In genomic region chr5:115156933-115157589, GRCm38 (mm10) we compare ENCODE assay signal across 8 mouse cellular contexts. TPM values are rescaled to one million over a fixed set of nuclear protein-coding genes. Genes with fewer than 3 reads are reported as not detected.
A peak's percentile ranks its signal among the peaks of the same experiment; 100 is the strongest.
DNase-seq lines count a peak whose midpoint lies in the region; ATAC-seq lines count a peak whose summit lies in the region.

No protein-coding gene starts in this region.

- no peaks in the 10 kb centered on the region for H3K27me3 ChIP-seq in kidney, embryonic 15.5 days
- no peaks in the 10 kb centered on the region for H3K27me3 ChIP-seq in forebrain, embryonic 11.5 days (ENCODE audit: control insufficient read depth, insufficient read depth, low read length)
- no peaks in the 10 kb centered on the region for H3K27me3 ChIP-seq in limb, embryonic 11.5 days (ENCODE audit: control insufficient read depth, insufficient read depth, low read length)
- H3K27me3 ChIP-seq in neural tube, embryonic 14.5 days (ENCODE audit: control insufficient read depth, insufficient read depth, low read length): no peaks in the 10 kb centered on the region

- peak overlapping the region; percentile 91 for H3K4me3 ChIP-seq in kidney, embryonic 15.5 days (replicated peaks)
- H3K4me3 ChIP-seq in forebrain, embryonic 11.5 days (ENCODE audit: low read depth, low read length): peak overlapping the region; percentile 96
- peak overlapping the region; percentile 100 for H3K4me3 ChIP-seq in limb, embryonic 11.5 days (ENCODE audit: low read depth, low read length)
- peak overlapping the region; percentile 97 for H3K4me3 ChIP-seq in neural tube, embryonic 14.5 days (ENCODE audit: low read depth, low read length)

- H3K9ac ChIP-seq in kidney, embryonic 15.5 days: peak overlapping the region; percentile 94
- peak overlapping the region; percentile 95 for H3K9ac ChIP-seq in forebrain, embryonic 11.5 days (ENCODE audit: low read length)
- peak overlapping the region; percentile 96 for H3K9ac ChIP-seq in limb, embryonic 11.5 days (ENCODE audit: low read length)
- peak overlapping the region; percentile 95 for H3K9ac ChIP-seq in neural tube, embryonic 14.5 days (replicated peaks; ENCODE audit: low read depth, low read length)

- DNase-seq in kidney, adult 8-10 months: no peak
- DNase-seq in R1 (ENCODE audit: low read depth, low spot score): peak; percentile 79
- peak; percentile 65 for DNase-seq in forebrain, embryonic 11.5 days (ENCODE audit: low spot score)
- peak; percentile 59 for DNase-seq in limb, embryonic 11.5 days (ENCODE audit: low spot score)
- no peak for DNase-seq in left cerebral cortex, adult 18-20 months (ENCODE audit: low spot score in 2 of 2)
- DNase-seq in ovary, adult 18-20 months (ENCODE audit: low spot score): no peak

- peak overlapping the region; percentile 92 for H3K27ac ChIP-seq in kidney, embryonic 15.5 days
- H3K27ac ChIP-seq in forebrain, embryonic 11.5 days (ENCODE audit: low read depth, low read length): peak overlapping the region; percentile 76; the same call in 1 of the 2 replicates
- H3K27ac ChIP-seq in limb, embryonic 11.5 days (replicated peaks; ENCODE audit: low read depth, low read length): peak overlapping the region; percentile 86; the same call in 1 of the 2 replicates
- H3K27ac ChIP-seq in neural tube, embryonic 14.5 days (ENCODE audit: low read depth, low read length): 0 out of 2 replicates have a peak overlapping the region, but pooled peaks have one; percentile 34

- peak overlapping the region; percentile 81 for H3K4me2 ChIP-seq in kidney, embryonic 15.5 days
- H3K4me2 ChIP-seq in forebrain, embryonic 11.5 days (ENCODE audit: low read depth, low read length, severe bottlenecking): peak overlapping the region; percentile 87
- peak overlapping the region; percentile 81 for H3K4me2 ChIP-seq in limb, embryonic 11.5 days (ENCODE audit: low read depth, severe bottlenecking)
- peak overlapping the region; percentile 95 for H3K4me2 ChIP-seq in neural tube, embryonic 14.5 days (ENCODE audit: low read depth, low read length)

- H3K36me3 ChIP-seq in kidney, embryonic 15.5 days: peaks cover 14% of the 10 kb centered on the region; the same call in 1 of the 2 replicates
- no peaks in the 10 kb centered on the region for H3K36me3 ChIP-seq in forebrain, embryonic 11.5 days (ENCODE audit: control insufficient read depth, insufficient read depth, low read length)
- H3K36me3 ChIP-seq in limb, embryonic 11.5 days (ENCODE audit: control insufficient read depth, insufficient read depth, low read length): no peaks in the 10 kb centered on the region
- no peaks in the 10 kb centered on the region for H3K36me3 ChIP-seq in neural tube, embryonic 14.5 days (ENCODE audit: control insufficient read depth, insufficient read depth, low read length)

- WGBS in kidney, embryonic 15.5 days: under 1% methylated on average over 26 of the region's 26 CpGs
- WGBS in forebrain, embryonic 11.5 days: 3% methylated on average over 26 of the region's 26 CpGs
- WGBS in limb, embryonic 11.5 days: under 1% methylated on average over 26 of the region's 26 CpGs
- WGBS in neural tube, embryonic 14.5 days: 2% methylated on average over 26 of the region's 26 CpGs

- H3K4me1 ChIP-seq in kidney, embryonic 15.5 days: peaks cover 78% of the 10 kb centered on the region
- H3K4me1 ChIP-seq in forebrain, embryonic 11.5 days (replicated peaks; ENCODE audit: control insufficient read depth, insufficient read depth, low read length): peaks cover 23% of the 10 kb centered on the region
- peaks cover 22% of the 10 kb centered on the region for H3K4me1 ChIP-seq in limb, embryonic 11.5 days (ENCODE audit: control insufficient read depth, insufficient read depth, low read length)
- peaks cover 34% of the 10 kb centered on the region for H3K4me1 ChIP-seq in neural tube, embryonic 14.5 days (ENCODE audit: control insufficient read depth, insufficient read depth, low read length)

- ATAC-seq in kidney, embryonic 15.5 days (replicated peaks; ENCODE audit: low FRiP score): no peak
- ATAC-seq in forebrain, embryonic 11.5 days (replicated peaks; ENCODE audit: low FRiP score): no peak
- no peak for ATAC-seq in limb, embryonic 11.5 days (ENCODE audit: insufficient number of reproducible peaks, low FRiP score, low TSS enrichment, low read depth)
- no peak for ATAC-seq in neural tube, embryonic 14.5 days (ENCODE audit: low read depth)

- H3K9me3 ChIP-seq in kidney, embryonic 15.5 days (replicated peaks): no peaks in the 10 kb centered on the region
- no peaks in the 10 kb centered on the region for H3K9me3 ChIP-seq in forebrain, embryonic 11.5 days (ENCODE audit: control insufficient read depth, low read length)
- H3K9me3 ChIP-seq in limb, embryonic 11.5 days (ENCODE audit: control insufficient read depth, low read length): no peaks in the 10 kb centered on the region
- no peaks in the 10 kb centered on the region for H3K9me3 ChIP-seq in neural tube, embryonic 14.5 days (ENCODE audit: control insufficient read depth, low read length)

RNA-seq across cellular contexts. Expression of gene Mlec, which starts 0.9 kb away (rescaled TPM):
- 84.7 and 97.3 TPM in 2 replicates for polyA plus RNA-seq in kidney, embryonic 15.5 days (2015; fragmentation: Nextera tagmentation; extraction: Ambion mirVana)
- 56.3 and 56.4 TPM in 2 replicates for polyA plus RNA-seq in forebrain, embryonic 11.5 days (2014; fragmentation: Nextera tagmentation; extraction: Ambion mirVana)
- polyA plus RNA-seq in limb, embryonic 11.5 days (2014; fragmentation: Nextera tagmentation; extraction: Ambion mirVana): 51.5 and 58.8 TPM in 2 replicates
- 23.9 and 26.2 TPM in 2 replicates for polyA plus RNA-seq in neural tube, embryonic 14.5 days (2014; fragmentation: Nextera tagmentation; extraction: Ambion mirVana)
- 10 to 100 TPM; 88.6 to 93.5 TPM for total RNA-seq in left cerebral cortex, adult 18-20 months (2021)

RNA-seq across cellular contexts. Expression of gene Unc119b, which starts 22.3 kb away (rescaled TPM):
- 43.7 and 48.1 TPM in 2 replicates for polyA plus RNA-seq in kidney, embryonic 15.5 days (2015; fragmentation: Nextera tagmentation; extraction: Ambion mirVana)
- polyA plus RNA-seq in forebrain, embryonic 11.5 days (2014; fragmentation: Nextera tagmentation; extraction: Ambion mirVana): 81.2 and 83.3 TPM in 2 replicates
- polyA plus RNA-seq in limb, embryonic 11.5 days (2014; fragmentation: Nextera tagmentation; extraction: Ambion mirVana): 65.3 and 65.4 TPM in 2 replicates
- 27.9 and 33.9 TPM in 2 replicates for polyA plus RNA-seq in neural tube, embryonic 14.5 days (2014; fragmentation: Nextera tagmentation; extraction: Ambion mirVana)
- total RNA-seq in left cerebral cortex, adult 18-20 months (2021): 10 to 100 TPM; 28.8 to 28.9 TPM

RNA-seq across cellular contexts. Expression of gene Cabp1, which starts 37.1 kb away (rescaled TPM):
- polyA plus RNA-seq in kidney, embryonic 15.5 days (2015; fragmentation: Nextera tagmentation; extraction: Ambion mirVana): 1.7 TPM in 2 replicates
- polyA plus RNA-seq in forebrain, embryonic 11.5 days (2014; fragmentation: Nextera tagmentation; extraction: Ambion mirVana): 1.2 and 1.5 TPM in 2 replicates
- 1.2 and 1.9 TPM in 2 replicates for polyA plus RNA-seq in limb, embryonic 11.5 days (2014; fragmentation: Nextera tagmentation; extraction: Ambion mirVana)
- polyA plus RNA-seq in neural tube, embryonic 14.5 days (2014; fragmentation: Nextera tagmentation; extraction: Ambion mirVana): 28.1 and 30.3 TPM in 2 replicates
- total RNA-seq in left cerebral cortex, adult 18-20 months (2021): 100 to 1,000 TPM; 288 to 320 TPM

RNA-seq across cellular contexts. Expression of gene Acads, which starts 37.9 kb away (rescaled TPM):
- polyA plus RNA-seq in kidney, embryonic 15.5 days (2015; fragmentation: Nextera tagmentation; extraction: Ambion mirVana): 85.1 and 94.7 TPM in 2 replicates
- polyA plus RNA-seq in forebrain, embryonic 11.5 days (2014; fragmentation: Nextera tagmentation; extraction: Ambion mirVana): 30.1 and 31.5 TPM in 2 replicates
- 41.5 and 49.3 TPM in 2 replicates for polyA plus RNA-seq in limb, embryonic 11.5 days (2014; fragmentation: Nextera tagmentation; extraction: Ambion mirVana)
- 11.3 and 11.7 TPM in 2 replicates for polyA plus RNA-seq in neural tube, embryonic 14.5 days (2014; fragmentation: Nextera tagmentation; extraction: Ambion mirVana)
- 1 to 10 TPM; 7.9 to 8.7 TPM for total RNA-seq in left cerebral cortex, adult 18-20 months (2021)

RNA-seq across cellular contexts. Expression of gene Gm10401, which starts 59.0 kb away (rescaled TPM):
- 33.0 and 34.2 TPM in 2 replicates for polyA plus RNA-seq in kidney, embryonic 15.5 days (2015; fragmentation: Nextera tagmentation; extraction: Ambion mirVana)
- polyA plus RNA-seq in forebrain, embryonic 11.5 days (2014; fragmentation: Nextera tagmentation; extraction: Ambion mirVana): 22.0 and 33.1 TPM in 2 replicates
- 36.5 and 39.5 TPM in 2 replicates for polyA plus RNA-seq in limb, embryonic 11.5 days (2014; fragmentation: Nextera tagmentation; extraction: Ambion mirVana)
- 53.0 and 60.9 TPM in 2 replicates for polyA plus RNA-seq in neural tube, embryonic 14.5 days (2014; fragmentation: Nextera tagmentation; extraction: Ambion mirVana)
- total RNA-seq in left cerebral cortex, adult 18-20 months (2021): not detected

Comparison
In these comparisons a context has a peak if more than half of its experiments do, and no peak if none do; other contexts are left out.
1. H3K27ac ChIP-seq: peak in every context shown above with its lines; median percentile 92 in kidney, embryonic 15.5 days; 86 in limb, embryonic 11.5 days; 76 in forebrain, embryonic 11.5 days; 34 in neural tube, embryonic 14.5 days.
2. DNase-seq: peak in R1 (single experiment), forebrain, embryonic 11.5 days (single experiment) and limb, embryonic 11.5 days (single experiment); none in kidney, adult 8-10 months (0 of 2), left cerebral cortex, adult 18-20 months (0 of 2) and ovary, adult 18-20 months (single experiment).
3. RNA of gene Cabp1, which starts 37.1 kb away (polyA plus RNA-seq): 28.1 to 30.3 TPM in neural tube, embryonic 14.5 days; 1.7 TPM in kidney, embryonic 15.5 days, 1.2 to 1.5 TPM in forebrain, embryonic 11.5 days and 1.2 to 1.9 TPM in limb, embryonic 11.5 days; every median in the first group is over 10 times any median in the second.
4. Peak in every context shown above with its lines, with median percentiles within 50 percentile points of each other: H3K4me2 ChIP-seq, H3K4me3 ChIP-seq and H3K9ac ChIP-seq.